Mouse (Mus musculus) thymus, adult 2 months (tissue): ENCODE results near the gene Tada1. TPM values are rescaled to one million over a fixed set of nuclear protein-coding genes. Genes with fewer than 3 reads are reported as not detected.
A peak's percentile ranks its signal among the peaks of the same experiment; 100 is the strongest.

Experiments
- DNase-seq: peaks from one replicate; pipeline ENCODE4 v3.0.0; 2021
- H3K27ac ChIP-seq: fragments of 200-500 bp; 2 replicates; pipeline ENCODE4 v1.5.1; 2012; ENCODE audit warnings: low read length, control low read depth; ENCODE audit not compliant: control insufficient read depth, insufficient read depth
- H3K27me3 ChIP-seq: fragments of 200-500 bp; 2 replicates; pipeline ENCODE4 v1.6.1; 2012; ENCODE audit warnings: mild to moderate bottlenecking, low read length, moderate library complexity, mixed read lengths; ENCODE audit not compliant: control insufficient read depth, insufficient read depth
- H3K36me3 ChIP-seq: fragments of 200-500 bp; 2 replicates; pipeline ENCODE4 v1.6.1; 2012; ENCODE audit warnings: mild to moderate bottlenecking, low read length, moderate library complexity; ENCODE audit not compliant: control insufficient read depth, insufficient read depth
- H3K4me1 ChIP-seq: fragments of 200-500 bp; replicated peaks from 2 replicates; pipeline ENCODE4 v1.6.1; 2012; ENCODE audit warnings: low read length; ENCODE audit not compliant: control insufficient read depth, insufficient read depth
- H3K4me3 ChIP-seq: fragments of 200-500 bp; 2 replicates; pipeline ENCODE4 v1.5.1; 2012; ENCODE audit warnings: mild to moderate bottlenecking, low read length, control low read depth, moderate library complexity; ENCODE audit not compliant: control insufficient read depth, insufficient read depth
- CTCF ChIP-seq: fragments of 200-500 bp; IDR thresholded peaks from 2 replicates; pipeline ENCODE4 v1.5.1; 2012; ENCODE audit warnings: mild to moderate bottlenecking, control low read depth, low read length, moderate library complexity, borderline replicate concordance; ENCODE audit not compliant: control insufficient read depth, poor library complexity, insufficient read depth; ENCODE audit errors: extremely low read depth
- POLR2A ChIP-seq: fragments of 200-500 bp; IDR thresholded peaks from 2 replicates; pipeline ENCODE4 v1.6.1; 2012; ENCODE audit warnings: mild to moderate bottlenecking, low read length, control low read depth, moderate library complexity; ENCODE audit not compliant: control insufficient read depth, poor library complexity, insufficient read depth; ENCODE audit errors: extremely low read depth
- WGBS: fragments of 180-500 bp; shearing (Covaris S2); methylation state at CpG from one replicate; pipeline ENCODE4 v1.1.7; 2018; 5-methylcytosine and 5-hydroxymethylcytosine counted together
- polyA plus RNA-seq: library from polyadenylated mRNA; depleted of rRNA; stranded (reverse); fragments of >200 nt; gene quantifications from 2 replicates; pipeline ENCODE4 v1.2.3, GENCODE M21; 2012

Tada1 gene
- polyA plus RNA-seq, 1 experiment, result 35.4 TPM

- H3K27ac ChIP-seq, result no peak overlapping the region
- DNase-seq, result no peak
- TF ChIP-seq CTCF (no peak), POLR2A (no peak)
- no peaks in the 10 kb centered on the region; the same call in 1 of the 2 replicates for H3K36me3 ChIP-seq
- WGBS, result 93% methylated on average over 3 of the region's 3 CpGs
- H3K4me3 ChIP-seq, result no peak overlapping the region
- peaks cover under 1% of the 10 kb centered on the region for H3K4me1 ChIP-seq
- no peaks in the 10 kb centered on the region for H3K27me3 ChIP-seq
These were observed 24.9 kb downstream of the Tada1 start for GRCm38 (mm10) chr1:166403846-166404245.

GRCm38 (mm10) chr1:166409177-166409700 lies 30.3 kb downstream of the Tada1 start:
- Histone ChIP-seq H3K4me1 (peaks cover 4% of the 10 kb centered on the region), H3K27ac (no peak overlapping the region), H3K27me3 (no peaks in the 10 kb centered on the region; the same call in 1 of the 2 replicates), H3K4me3 (peak overlapping the region; percentile 56), H3K36me3 (no peaks in the 10 kb centered on the region)
- 1% methylated on average over 39 of the region's 45 CpGs for WGBS
- TF ChIP-seq POLR2A (no peak), CTCF (no peak)
- peak; percentile 32 for DNase-seq

- Histone ChIP-seq H3K27ac (no peak within 1 kb of the TSS), H3K27me3 (no peaks in the 10 kb centered on the region; the same call in 1 of the 2 replicates), H3K4me3 (peak within 1 kb of the TSS; percentile 56), H3K36me3 (no peaks in the 10 kb centered on the region), H3K4me1 (peaks cover 4% of the 10 kb centered on the region)
- WGBS, result 2% methylated on average over 49 of the region's 49 CpGs
- TF ChIP-seq CTCF (no peak), POLR2A (peak; percentile 40; the same call in 1 of the 2 replicates)
- DNase-seq, result peak; percentile 80
These were observed 30.9 kb downstream of the Tada1 start, which contains the start of gene Pogk for GRCm38 (mm10) chr1:166409701-166410220. TSS of gene Pogk (minus strand) at chr1:166409863.

- Histone ChIP-seq H3K27ac (no peak overlapping the region), H3K4me3 (no peak overlapping the region), H3K4me1 (peaks cover 4% of the 10 kb centered on the region), H3K36me3 (no peaks in the 10 kb centered on the region), H3K27me3 (no peaks in the 10 kb centered on the region; the same call in 1 of the 2 replicates)
- DNase-seq, result no peak
- TF ChIP-seq POLR2A (no peak), CTCF (no peak)
- WGBS, result 100% methylated on average over 1 of the region's 1 CpGs
These were observed 32.6 kb downstream of the Tada1 start for GRCm38 (mm10) chr1:166411541-166411940.

DNA sequence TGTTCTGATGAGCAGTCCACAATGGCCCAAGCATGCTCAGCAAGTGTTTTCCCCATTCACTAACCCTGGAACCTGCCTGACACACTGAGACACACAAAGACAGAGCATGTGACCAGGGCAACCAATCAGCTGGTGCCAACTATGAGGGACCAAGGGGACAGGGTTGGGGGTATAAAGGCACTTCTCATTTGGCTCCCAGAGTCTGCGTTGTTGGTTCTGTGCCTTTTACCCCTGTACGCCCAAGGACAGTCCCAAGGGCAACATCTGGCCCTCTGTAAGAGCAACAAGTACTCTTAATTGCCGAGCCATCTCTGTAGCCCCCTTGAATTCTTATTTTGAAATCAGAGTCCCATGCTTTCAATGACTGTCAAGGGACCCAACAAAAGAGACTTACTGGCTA lies 33.4 kb downstream of the Tada1 start:
- Histone ChIP-seq H3K27ac (no peak overlapping the region), H3K27me3 (no peaks in the 10 kb centered on the region; the same call in 1 of the 2 replicates), H3K4me1 (peaks cover 4% of the 10 kb centered on the region), H3K4me3 (no peak overlapping the region), H3K36me3 (no peaks in the 10 kb centered on the region)
- TF ChIP-seq POLR2A, result no peak
- no peak for TF ChIP-seq CTCF
- 100% methylated on average over 3 of the region's 3 CpGs for WGBS
- no peak for DNase-seq

- TF ChIP-seq POLR2A (no peak), CTCF (no peak)
- no peak for DNase-seq
- Histone ChIP-seq H3K4me1 (no peaks in the 10 kb centered on the region), H3K36me3 (no peaks in the 10 kb centered on the region), H3K27ac (no peak overlapping the region), H3K4me3 (no peak overlapping the region), H3K27me3 (no peaks in the 10 kb centered on the region)
- 6% methylated on average over 3 of the region's 3 CpGs for WGBS
These were observed 50.2 kb downstream of the Tada1 start for GRCm38 (mm10) chr1:166429053-166429452.

- WGBS, result 18% methylated on average over 10 of the region's 10 CpGs
- no peaks in the 10 kb centered on the region for H3K27me3 ChIP-seq
- no peak overlapping the region for H3K27ac ChIP-seq
- no peak for TF ChIP-seq POLR2A
- TF ChIP-seq CTCF, result no peak
- H3K4me3 ChIP-seq, result no peak overlapping the region
- no peaks in the 10 kb centered on the region for H3K4me1 ChIP-seq
- no peak for DNase-seq
- no peaks in the 10 kb centered on the region for H3K36me3 ChIP-seq
These were observed 51.0 kb downstream of the Tada1 start for GRCm38 (mm10) chr1:166429809-166430431.
